Mouse (Mus musculus): ENCODE measurements around the gene Ptprr. TPM values are rescaled to one million over a fixed set of nuclear protein-coding genes. Genes with fewer than 3 reads are reported as not detected.

The Ptprr gene
- total and polyA plus RNA-seq, 2 experiments from 2014 or later, result 0.31 to 0.75 TPM

GRCm38 (mm10) chr10:116259298-116259697, 241.3 kb downstream of the Ptprr start:
- no peak for ATAC-seq (ENCODE audit: insufficient read depth, low read depth)
- Histone ChIP-seq H3K36me3 (replicated peaks; ENCODE audit: control insufficient read depth, insufficient read depth, low read length) (no peaks in the 10 kb centered on the region), H3K4me2 (ENCODE audit: low read depth, low read length) (no peak overlapping the region), H3K9me3 (replicated peaks; ENCODE audit: control insufficient read depth, low read length) (no peaks in the 10 kb centered on the region), H3K4me1 (ENCODE audit: control insufficient read depth, insufficient read depth) (peaks cover 17% of the 10 kb centered on the region), H3K27me3 (ENCODE audit: control insufficient read depth, insufficient read depth, low read length) (no peaks in the 10 kb centered on the region), H3K9ac (replicated peaks; ENCODE audit: low read depth, low read length) (no peak overlapping the region), H3K4me3 (ENCODE audit: low read depth, low read length) (no peak overlapping the region), H3K27ac (ENCODE audit: low read depth) (no peak overlapping the region)
- no peak for DNase-seq (ENCODE audit: low spot score)
- TF ChIP-seq CTCF (IDR thresholded peaks at IDR 0.05; ENCODE audit: low read depth), result no peak
- TF ChIP-seq EP300 (IDR thresholded peaks at IDR 0.05; ENCODE audit: low read depth), result no peak
- WGBS, result 82% methylated on average over 4 of the region's 4 CpGs

GRCm38 (mm10) chr10:116260658-116261433, 242.8 kb downstream of the Ptprr start:
- no peak overlapping the region for H3K4me3 ChIP-seq (ENCODE audit: low read depth, low read length)
- no peak overlapping the region for H3K9ac ChIP-seq (replicated peaks; ENCODE audit: low read depth, low read length)
- H3K4me2 ChIP-seq (ENCODE audit: low read depth, low read length), result no peak overlapping the region
- DNase-seq (ENCODE audit: low spot score), result peak; percentile 85
- peak overlapping the region; percentile 88 for H3K27ac ChIP-seq (ENCODE audit: low read depth)
- H3K36me3 ChIP-seq (replicated peaks; ENCODE audit: control insufficient read depth, insufficient read depth, low read length), result no peaks in the 10 kb centered on the region
- no peaks in the 10 kb centered on the region for H3K9me3 ChIP-seq (replicated peaks; ENCODE audit: control insufficient read depth, low read length)
- ATAC-seq (ENCODE audit: insufficient read depth, low read depth), result peak; percentile 94
- no peak for TF ChIP-seq EP300 (IDR thresholded peaks at IDR 0.05; ENCODE audit: low read depth)
- TF ChIP-seq CTCF (IDR thresholded peaks at IDR 0.05; ENCODE audit: low read depth), result no peak
- H3K4me1 ChIP-seq (ENCODE audit: control insufficient read depth, insufficient read depth), result peaks cover 17% of the 10 kb centered on the region
- WGBS, result 7% methylated on average over 13 of the region's 13 CpGs
- no peaks in the 10 kb centered on the region for H3K27me3 ChIP-seq (ENCODE audit: control insufficient read depth, insufficient read depth, low read length)

GRCm38 (mm10) chr10:116261559-116261958, 243.5 kb downstream of the Ptprr start:
- Histone ChIP-seq H3K9me3 (replicated peaks; ENCODE audit: control insufficient read depth, low read length) (no peaks in the 10 kb centered on the region), H3K4me1 (ENCODE audit: control insufficient read depth, insufficient read depth) (peaks cover 19% of the 10 kb centered on the region), H3K27ac (ENCODE audit: low read depth) (peak overlapping the region; percentile 88), H3K36me3 (replicated peaks; ENCODE audit: control insufficient read depth, insufficient read depth, low read length) (no peaks in the 10 kb centered on the region), H3K27me3 (ENCODE audit: control insufficient read depth, insufficient read depth, low read length) (no peaks in the 10 kb centered on the region), H3K9ac (replicated peaks; ENCODE audit: low read depth, low read length) (0 out of 2 replicates have a peak overlapping the region, but pooled peaks have one; percentile 2), H3K4me2 (ENCODE audit: low read depth, low read length) (peak overlapping the region; percentile 5; the same call in 1 of the 2 replicates), H3K4me3 (ENCODE audit: low read depth, low read length) (no peak overlapping the region)
- TF ChIP-seq CTCF (IDR thresholded peaks at IDR 0.05; ENCODE audit: low read depth), result no peak
- TF ChIP-seq EP300 (IDR thresholded peaks at IDR 0.05; ENCODE audit: low read depth), result no peak
- 22% methylated on average over 5 of the region's 5 CpGs for WGBS
- ATAC-seq (ENCODE audit: insufficient read depth, low read depth) (peak; percentile 22; the same call in 1 of the 2 replicates), DNase-seq (ENCODE audit: low spot score) (no peak)

- Histone ChIP-seq H3K4me2 (ENCODE audit: low read depth, low read length) (no peak overlapping the region), H3K9ac (replicated peaks; ENCODE audit: low read depth, low read length) (no peak overlapping the region), H3K4me1 (ENCODE audit: control insufficient read depth, insufficient read depth) (peaks cover 31% of the 10 kb centered on the region), H3K4me3 (ENCODE audit: low read depth, low read length) (no peak overlapping the region), H3K27ac (ENCODE audit: low read depth) (no peak overlapping the region), H3K27me3 (ENCODE audit: control insufficient read depth, insufficient read depth, low read length) (no peaks in the 10 kb centered on the region), H3K36me3 (replicated peaks; ENCODE audit: control insufficient read depth, insufficient read depth, low read length) (no peaks in the 10 kb centered on the region), H3K9me3 (replicated peaks; ENCODE audit: control insufficient read depth, low read length) (no peaks in the 10 kb centered on the region)
- 65% methylated on average over 11 of the region's 11 CpGs for WGBS
- TF ChIP-seq EP300 (IDR thresholded peaks at IDR 0.05; ENCODE audit: low read depth) (no peak), CTCF (IDR thresholded peaks at IDR 0.05; ENCODE audit: low read depth) (no peak)
- ATAC-seq (ENCODE audit: insufficient read depth, low read depth) (no peak), DNase-seq (ENCODE audit: low spot score) (no peak)
Measured at GRCm38 (mm10) chr10:116264521-116264920, 246.5 kb downstream of the Ptprr start.

- Histone ChIP-seq H3K4me2 (ENCODE audit: low read depth, low read length) (no peak overlapping the region), H3K4me1 (ENCODE audit: control insufficient read depth, insufficient read depth) (peaks cover 17% of the 10 kb centered on the region), H3K9ac (replicated peaks; ENCODE audit: low read depth, low read length) (no peak overlapping the region; the same call in 1 of the 2 replicates), H3K36me3 (replicated peaks; ENCODE audit: control insufficient read depth, insufficient read depth, low read length) (no peaks in the 10 kb centered on the region), H3K4me3 (ENCODE audit: low read depth, low read length) (no peak overlapping the region), H3K27ac (ENCODE audit: low read depth) (peak overlapping the region; percentile 83), H3K27me3 (ENCODE audit: control insufficient read depth, insufficient read depth, low read length) (no peaks in the 10 kb centered on the region), H3K9me3 (replicated peaks; ENCODE audit: control insufficient read depth, low read length) (no peaks in the 10 kb centered on the region)
- ATAC-seq (ENCODE audit: insufficient read depth, low read depth) (peak; percentile 91), DNase-seq (ENCODE audit: low spot score) (peak; percentile 73)
- 36% methylated on average over 15 of the region's 15 CpGs for WGBS
- peak; percentile 77 for TF ChIP-seq EP300 (IDR thresholded peaks at IDR 0.05; ENCODE audit: low read depth)
- TF ChIP-seq CTCF (IDR thresholded peaks at IDR 0.05; ENCODE audit: low read depth), result no peak
Measured at GRCm38 (mm10) chr10:116266561-116267433, 248.8 kb downstream of the Ptprr start.

Measured in heart, postnatal 0 days (tissue).